Mouse (Mus musculus) E14TG2a.4 (cell line): ENCODE measurements around the gene D330045A20Rik.

ENCODE experiments used
- H3K27me3 ChIP-seq: 2 replicates; pipeline ENCODE4 v1.6.1; 2014; ENCODE audit warnings: low read length, control low read depth; ENCODE audit not compliant: insufficient read depth
- H3K36me3 ChIP-seq: 2 replicates; pipeline ENCODE4 v1.6.1; 2014; ENCODE audit warnings: low read length, control low read depth; ENCODE audit not compliant: insufficient read depth
- H3K4me1 ChIP-seq: replicated peaks from 2 replicates; pipeline ENCODE4 v1.6.1; 2014; ENCODE audit warnings: low read depth, low read length, control low read depth
- H3K4me3 ChIP-seq: replicated peaks from 2 replicates; pipeline ENCODE4 v1.5.1; 2014; ENCODE audit warnings: mild to moderate bottlenecking, low read length
- H3K9me3 ChIP-seq: 2 replicates; pipeline ENCODE4 v1.6.1; 2014; ENCODE audit warnings: low read length, control low read depth
- CTCF ChIP-seq: conservative IDR thresholded peaks from 2 replicates; pipeline ENCODE4 v1.5.1; 2014; ENCODE audit warnings: low read length
- NANOG ChIP-seq: IDR thresholded peaks from 2 replicates; pipeline ENCODE4 v1.6.1; 2014; ENCODE audit warnings: borderline replicate concordance, low read length, mixed read lengths
- POU5F1 ChIP-seq: IDR thresholded peaks from 2 replicates; pipeline ENCODE4 v1.6.1; 2014; ENCODE audit warnings: low read length, borderline replicate concordance

D330045A20Rik gene

GRCm38 (mm10) chrX:139524303-139525091 lies 44.3 kb downstream of the D330045A20Rik start:
- Histone ChIP-seq H3K4me3 (no peak overlapping the region), H3K27me3 (no peaks in the 10 kb centered on the region), H3K36me3 (no peaks in the 10 kb centered on the region), H3K9me3 (no peaks in the 10 kb centered on the region), H3K4me1 (no peaks in the 10 kb centered on the region)
- TF ChIP-seq CTCF (no peak), NANOG (no peak), POU5F1 (no peak)

- TF ChIP-seq CTCF (no peak), NANOG (no peak)
- H3K4me1 ChIP-seq, result no peaks in the 10 kb centered on the region
- H3K27me3 ChIP-seq, result no peaks in the 10 kb centered on the region
- no peaks in the 10 kb centered on the region for H3K36me3 ChIP-seq
- H3K9me3 ChIP-seq, result no peaks in the 10 kb centered on the region
- no peak overlapping the region for H3K4me3 ChIP-seq
Measured at GRCm38 (mm10) chrX:139525724-139526123, 45.6 kb downstream of the D330045A20Rik start.

GRCm38 (mm10) chrX:139526984-139527383 lies 46.8 kb downstream of the D330045A20Rik start:
- H3K9me3 ChIP-seq, result no peaks in the 10 kb centered on the region
- TF ChIP-seq NANOG (no peak), CTCF (no peak), POU5F1 (no peak)
- no peaks in the 10 kb centered on the region for H3K36me3 ChIP-seq
- no peak overlapping the region for H3K4me3 ChIP-seq
- no peaks in the 10 kb centered on the region for H3K27me3 ChIP-seq
- no peaks in the 10 kb centered on the region for H3K4me1 ChIP-seq

- TF ChIP-seq NANOG (no peak), POU5F1 (no peak), CTCF (no peak)
- Histone ChIP-seq H3K9me3 (no peaks in the 10 kb centered on the region), H3K4me3 (no peak overlapping the region), H3K36me3 (no peaks in the 10 kb centered on the region), H3K27me3 (no peaks in the 10 kb centered on the region), H3K4me1 (no peaks in the 10 kb centered on the region)
Measured at GRCm38 (mm10) chrX:139529678-139530077, 49.5 kb downstream of the D330045A20Rik start.

- no peak overlapping the region for H3K4me3 ChIP-seq
- H3K27me3 ChIP-seq, result no peaks in the 10 kb centered on the region
- H3K9me3 ChIP-seq, result no peaks in the 10 kb centered on the region
- H3K4me1 ChIP-seq, result no peaks in the 10 kb centered on the region
- no peaks in the 10 kb centered on the region for H3K36me3 ChIP-seq
- no peak for TF ChIP-seq NANOG
- no peak for TF ChIP-seq POU5F1
- no peak for TF ChIP-seq CTCF
Measured at GRCm38 (mm10) chrX:139532293-139532692, 52.1 kb downstream of the D330045A20Rik start.

- H3K9me3 ChIP-seq, result no peaks in the 10 kb centered on the region
- H3K4me3 ChIP-seq, result no peak overlapping the region
- H3K36me3 ChIP-seq, result no peaks in the 10 kb centered on the region
- H3K4me1 ChIP-seq, result no peaks in the 10 kb centered on the region
- H3K27me3 ChIP-seq, result no peaks in the 10 kb centered on the region
- TF ChIP-seq NANOG (no peak), CTCF (no peak), POU5F1 (no peak)
Measured at GRCm38 (mm10) chrX:139537641-139538397, 57.7 kb downstream of the D330045A20Rik start.

- Histone ChIP-seq H3K4me1 (no peaks in the 10 kb centered on the region), H3K4me3 (no peak overlapping the region), H3K27me3 (no peaks in the 10 kb centered on the region), H3K36me3 (no peaks in the 10 kb centered on the region), H3K9me3 (no peaks in the 10 kb centered on the region)
- TF ChIP-seq NANOG (no peak), CTCF (no peak), POU5F1 (no peak)
Measured at GRCm38 (mm10) chrX:139543726-139544125, 63.6 kb downstream of the D330045A20Rik start.

- Histone ChIP-seq H3K4me3 (no peak overlapping the region), H3K9me3 (no peaks in the 10 kb centered on the region), H3K36me3 (no peaks in the 10 kb centered on the region), H3K27me3 (no peaks in the 10 kb centered on the region), H3K4me1 (no peaks in the 10 kb centered on the region)
- TF ChIP-seq NANOG, result no peak
- no peak for TF ChIP-seq CTCF
- TF ChIP-seq POU5F1, result no peak
Measured at GRCm38 (mm10) chrX:139550456-139550855, 70.3 kb downstream of the D330045A20Rik start.

GRCm38 (mm10) chrX:139552090-139552489 lies 71.9 kb downstream of the D330045A20Rik start:
- Histone ChIP-seq H3K36me3 (no peaks in the 10 kb centered on the region), H3K4me3 (no peak overlapping the region), H3K27me3 (no peaks in the 10 kb centered on the region), H3K4me1 (no peaks in the 10 kb centered on the region), H3K9me3 (no peaks in the 10 kb centered on the region)
- TF ChIP-seq POU5F1, result no peak
